Mouse (Mus musculus) bone marrow macrophage, adult 2 months (primary cell): ENCODE measurements around the gene Myf6.

Source experiments
- CTCF ChIP-seq: IDR thresholded peaks from 2 replicates; pipeline ENCODE4 v1.5.1; 2012; ENCODE audit warnings: low read depth, mild to moderate bottlenecking, low read length, moderate library complexity
- POLR2A ChIP-seq: IDR thresholded peaks from 2 replicates; pipeline ENCODE4 v1.6.1; 2012; ENCODE audit warnings: mild to moderate bottlenecking, low read depth, low read length, borderline replicate concordance

GRCm38 (mm10) chr10:107485870-107486269 lies 8.7 kb downstream of the Myf6 start, which contains the start of gene Myf5:
- TF ChIP-seq POLR2A (no peak), CTCF (no peak)
